Mouse (Mus musculus) forebrain, embryonic 11.5 days (tissue): ENCODE measurements around the gene Safb2. TPM values are rescaled to one million over a fixed set of nuclear protein-coding genes. Genes with fewer than 3 reads are reported as not detected.

Source experiments
- ATAC-seq: fragments of 200-750 bp; cut with Nextera tagmentation; replicated peaks from 2 replicates; pipeline ENCODE4 v1.8.0; 2017; ENCODE audit warnings: moderate TSS enrichment; ENCODE audit not compliant: low FRiP score
- DNase-seq: peaks from one replicate; pipeline ENCODE4 v3.0.0-alpha.2; 2017; ENCODE audit warnings: low spot score
- H3K27ac ChIP-seq: fragments of 300-500 bp; sonication (generic); 2 replicates; pipeline ENCODE4 v1.5.1; 2014; ENCODE audit warnings: low read depth, low read length
- H3K27me3 ChIP-seq: fragments of 300-500 bp; sonication (generic); 2 replicates; pipeline ENCODE4 v1.6.1; 2014; ENCODE audit warnings: mild to moderate bottlenecking, low read length, mixed read lengths; ENCODE audit not compliant: control insufficient read depth, insufficient read depth
- H3K36me3 ChIP-seq: fragments of 300-500 bp; sonication (generic); 2 replicates; pipeline ENCODE4 v1.6.1; 2014; ENCODE audit warnings: mild to moderate bottlenecking, low read length, moderate library complexity, mixed read lengths; ENCODE audit not compliant: control insufficient read depth, insufficient read depth
- H3K4me1 ChIP-seq: fragments of 300-500 bp; sonication (generic); replicated peaks from 2 replicates; pipeline ENCODE4 v1.6.1; 2014; ENCODE audit warnings: low read length, mixed read lengths; ENCODE audit not compliant: control insufficient read depth, insufficient read depth
- H3K4me2 ChIP-seq: fragments of 300-500 bp; sonication (generic); 2 replicates; pipeline ENCODE4 v1.6.1; 2014; ENCODE audit warnings: low read depth, mild to moderate bottlenecking, low read length, moderate library complexity, mixed read lengths; ENCODE audit not compliant: severe bottlenecking
- H3K4me3 ChIP-seq: fragments of 300-500 bp; sonication (generic); 2 replicates; pipeline ENCODE4 v1.5.1; 2014; ENCODE audit warnings: low read depth, low read length
- H3K9ac ChIP-seq: fragments of 300-500 bp; sonication (generic); 2 replicates; pipeline ENCODE4 v1.6.1; 2014; ENCODE audit warnings: low read length
- H3K9me3 ChIP-seq: fragments of 300-500 bp; sonication (generic); 2 replicates; pipeline ENCODE4 v1.6.1; 2016; ENCODE audit warnings: low read length, mixed read lengths; ENCODE audit not compliant: control insufficient read depth
- WGBS: fragments of 180-500 bp; shearing (Covaris S2); extraction: QIAGEN DNeasy Blood & Tissue Kit; methylation state at CpG from one replicate; pipeline ENCODE4 v1.1.7; 2014; 5-methylcytosine and 5-hydroxymethylcytosine counted together
- polyA plus RNA-seq: library from polyadenylated mRNA; unstranded; fragments of >200 nt; fragmentation: Nextera tagmentation; extraction: Ambion mirVana; gene quantifications from 2 replicates; pipeline ENCODE4 v1.2.1, GENCODE M21; 2014

The Safb2 gene
- polyA plus RNA-seq, 1 experiment from 2014 or later: 75.0 TPM

GRCm38 (mm10) chr17:56559386-56559785 lies 25.0 kb downstream of the Safb2 start:
- peaks cover 19% of the 10 kb centered on the region; the same call in 1 of the 2 replicates for H3K36me3 ChIP-seq
- no peak overlapping the region for H3K9ac ChIP-seq
- H3K4me1 ChIP-seq: no peaks in the 10 kb centered on the region
- ATAC-seq: no peak
- H3K4me2 ChIP-seq: no peak overlapping the region
- H3K27ac ChIP-seq: no peak overlapping the region
- WGBS: 82% methylated on average over 3 of the region's 3 CpGs
- no peak for DNase-seq
- H3K9me3 ChIP-seq: no peaks in the 10 kb centered on the region
- no peak overlapping the region for H3K4me3 ChIP-seq
- no peaks in the 10 kb centered on the region for H3K27me3 ChIP-seq

DNA sequence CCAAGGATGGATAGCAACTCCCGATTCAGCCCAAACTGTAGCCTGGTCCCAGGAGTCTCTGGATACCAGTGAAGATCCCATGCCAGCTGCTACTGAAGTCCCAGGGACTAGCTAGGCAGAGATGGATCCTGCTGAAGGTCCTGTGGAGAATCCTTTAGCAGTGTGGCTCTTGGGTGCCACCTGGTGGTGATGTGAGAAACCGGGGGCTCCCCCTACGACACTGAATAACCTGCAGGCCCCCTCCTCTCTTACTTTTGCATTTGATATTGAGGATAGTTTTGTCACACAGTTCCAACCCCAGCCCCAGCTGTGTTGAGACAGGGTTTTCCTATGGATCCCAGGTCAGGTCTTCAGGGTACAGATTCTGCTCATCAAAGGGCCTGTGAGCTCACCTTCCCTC lies 25.9 kb downstream of the Safb2 start:
- H3K36me3 ChIP-seq: peaks cover 11% of the 10 kb centered on the region; the same call in 1 of the 2 replicates
- no peak overlapping the region for H3K9ac ChIP-seq
- H3K4me3 ChIP-seq: no peak overlapping the region
- H3K27me3 ChIP-seq: no peaks in the 10 kb centered on the region
- WGBS: 30% methylated on average over 3 of the region's 3 CpGs
- no peak overlapping the region for H3K4me2 ChIP-seq
- H3K27ac ChIP-seq: no peak overlapping the region
- H3K4me1 ChIP-seq: no peaks in the 10 kb centered on the region
- ATAC-seq: peak; percentile 74
- no peaks in the 10 kb centered on the region for H3K9me3 ChIP-seq
- peak; percentile 85 for DNase-seq

DNA sequence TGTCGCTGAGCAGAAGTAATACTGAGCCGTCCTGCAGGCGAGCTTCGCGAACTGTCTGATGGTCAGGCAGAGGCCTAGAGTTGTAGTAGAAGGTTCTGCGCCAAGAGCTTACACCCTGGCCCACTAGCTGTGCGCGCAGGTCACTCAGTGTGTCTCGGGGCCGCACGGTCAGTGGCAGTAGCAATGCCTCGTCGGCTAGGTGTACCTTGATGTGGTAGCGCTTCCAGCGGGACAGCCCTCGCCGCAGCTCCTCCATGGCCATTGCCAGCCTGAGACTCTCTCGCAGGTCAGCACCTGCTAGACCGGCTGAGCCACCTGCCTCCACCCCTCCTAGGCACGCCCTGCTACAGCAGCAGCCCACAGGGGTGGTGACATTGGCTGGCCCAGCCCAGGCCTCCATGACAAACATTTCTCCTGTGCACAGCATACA lies 30.2 kb downstream of the Safb2 start, which contains the start of gene Gm20219:
Gene Gm20219 (minus strand): TSS at position 266 of the 430 bp plus-strand sequence.
- ATAC-seq (no peak), DNase-seq (no peak)
- peaks cover 13% of the 10 kb centered on the region for H3K4me1 ChIP-seq
- H3K4me3 ChIP-seq: no peak within 1 kb of the TSS
- 83% methylated on average over 20 of the region's 20 CpGs for WGBS
- H3K27ac ChIP-seq: no peak within 1 kb of the TSS
- H3K27me3 ChIP-seq: no peaks in the 10 kb centered on the region
- no peak within 1 kb of the TSS for H3K9ac ChIP-seq
- H3K4me2 ChIP-seq: no peak within 1 kb of the TSS
- H3K36me3 ChIP-seq: no peaks in the 10 kb centered on the region
- H3K9me3 ChIP-seq: no peaks in the 10 kb centered on the region

DNA sequence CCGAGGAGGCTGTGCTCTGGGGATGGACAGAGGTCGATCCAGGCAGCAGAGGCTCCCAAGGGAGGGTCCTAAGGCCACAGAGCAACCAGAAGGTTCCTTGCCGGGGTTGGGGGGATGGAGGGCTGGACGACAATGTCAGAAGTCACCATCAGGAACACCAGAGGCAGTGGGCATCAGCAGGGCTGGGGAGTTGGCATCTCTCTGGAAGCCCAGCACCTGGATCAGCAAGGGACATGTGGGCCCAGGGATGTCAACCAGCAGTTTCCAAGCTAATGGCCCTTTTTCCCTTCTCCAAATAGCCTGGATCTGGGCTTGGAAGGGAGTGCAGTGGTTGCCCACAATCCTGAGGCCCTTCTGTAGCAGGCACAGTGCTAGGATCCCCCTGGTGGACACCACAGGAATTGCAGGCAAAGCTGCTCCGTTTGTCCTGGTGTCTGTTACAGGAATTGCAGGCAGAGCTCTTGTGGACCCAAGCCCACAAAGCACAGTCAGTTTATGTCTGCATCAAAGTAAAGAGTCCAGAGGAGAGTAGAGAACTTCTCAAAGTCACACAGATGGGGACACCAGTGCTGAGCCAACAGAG lies 31.5 kb downstream of the Safb2 start:
- Histone ChIP-seq H3K9me3 (no peaks in the 10 kb centered on the region), H3K27me3 (no peaks in the 10 kb centered on the region), H3K4me1 (peaks cover 13% of the 10 kb centered on the region), H3K9ac (no peak overlapping the region), H3K4me2 (no peak overlapping the region), H3K4me3 (no peak overlapping the region), H3K36me3 (no peaks in the 10 kb centered on the region), H3K27ac (peak overlapping the region; percentile 77)
- DNase-seq (peak; percentile 92), ATAC-seq (peak; percentile 58)
- WGBS: 67% methylated on average over 5 of the region's 5 CpGs

- Histone ChIP-seq H3K9ac (no peak overlapping the region; the same call in 1 of the 2 replicates), H3K36me3 (no peaks in the 10 kb centered on the region), H3K4me2 (no peak overlapping the region), H3K27ac (peak overlapping the region; percentile 77), H3K27me3 (no peaks in the 10 kb centered on the region), H3K9me3 (no peaks in the 10 kb centered on the region), H3K4me1 (peaks cover 16% of the 10 kb centered on the region), H3K4me3 (no peak overlapping the region)
- DNase-seq (peak; percentile 69), ATAC-seq (peak; percentile 83)
- WGBS: 41% methylated on average over 6 of the region's 6 CpGs
These were observed 32.4 kb downstream of the Safb2 start for GRCm38 (mm10) chr17:56551841-56552581.

DNA sequence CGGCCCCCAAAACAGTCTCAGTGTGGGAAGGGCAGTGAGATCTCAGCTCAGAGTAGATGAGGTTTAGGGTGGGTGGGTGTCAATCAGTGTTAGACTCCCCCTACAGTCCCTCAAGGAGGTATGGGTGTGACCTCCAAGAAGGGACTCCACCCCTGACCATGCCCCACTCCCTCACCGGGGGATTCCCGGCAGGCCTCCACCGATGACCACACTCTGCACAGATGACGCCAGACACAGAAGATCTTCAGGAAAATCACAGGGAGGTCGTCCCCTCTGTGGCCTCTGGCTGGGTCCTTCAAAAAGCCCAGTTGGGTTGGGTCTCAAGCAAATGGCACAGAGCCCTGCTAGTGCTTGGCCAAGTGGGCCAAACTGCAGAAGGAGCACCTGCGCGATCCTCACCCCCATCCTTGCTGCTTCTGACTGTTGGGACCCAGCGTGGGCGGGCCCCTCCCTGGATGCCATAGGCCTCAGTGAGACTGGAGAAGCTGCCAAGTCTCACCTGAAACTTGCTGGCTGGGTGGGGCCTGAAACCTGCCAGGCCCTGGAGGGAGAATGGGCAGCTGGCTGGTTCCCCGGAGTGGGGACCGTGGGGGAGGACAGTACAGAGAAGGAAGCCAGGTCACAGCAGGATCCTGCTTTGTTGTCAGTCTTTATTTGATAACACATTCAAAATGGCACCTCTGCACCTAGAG lies 33.5 kb downstream of the Safb2 start:
- Histone ChIP-seq H3K4me2 (no peak overlapping the region), H3K9ac (peak overlapping the region; percentile 10; the same call in 1 of the 2 replicates), H3K36me3 (no peaks in the 10 kb centered on the region), H3K4me3 (no peak overlapping the region), H3K27ac (peak overlapping the region; percentile 77), H3K27me3 (no peaks in the 10 kb centered on the region), H3K9me3 (no peaks in the 10 kb centered on the region), H3K4me1 (peaks cover 16% of the 10 kb centered on the region)
- DNase-seq (peak; percentile 51), ATAC-seq (no peak)
- 84% methylated on average over 12 of the region's 12 CpGs for WGBS

DNA sequence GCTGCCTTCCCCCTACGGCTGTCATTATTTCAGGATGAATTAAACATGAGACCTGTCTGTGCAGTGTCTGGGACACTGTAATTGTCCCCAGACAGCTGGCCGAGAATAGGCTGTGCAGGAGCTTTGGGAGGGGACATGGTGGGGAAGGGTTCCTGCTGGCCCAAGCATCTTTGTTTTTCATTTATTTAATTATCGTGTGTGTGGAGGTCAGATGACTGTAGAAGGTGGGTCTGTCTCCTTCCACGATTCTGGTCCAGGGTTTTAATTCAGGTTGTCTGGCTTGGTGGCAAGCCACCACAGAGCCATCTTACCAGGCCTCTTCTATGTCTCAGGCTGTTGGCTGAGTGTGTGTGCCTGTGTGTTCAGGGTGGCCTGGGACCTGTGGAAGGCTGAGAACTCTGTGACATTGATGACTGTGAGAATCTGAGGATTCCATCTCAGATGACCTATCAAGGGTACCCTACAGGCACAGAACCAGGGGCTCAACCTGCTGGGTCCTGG lies 35.7 kb downstream of the Safb2 start:
- Histone ChIP-seq H3K9ac (no peak overlapping the region), H3K36me3 (no peaks in the 10 kb centered on the region), H3K27ac (no peak overlapping the region), H3K27me3 (no peaks in the 10 kb centered on the region), H3K4me1 (peaks cover 16% of the 10 kb centered on the region), H3K4me2 (no peak overlapping the region), H3K9me3 (no peaks in the 10 kb centered on the region), H3K4me3 (no peak overlapping the region)
- WGBS: 58% methylated on average over 4 of the region's 4 CpGs
- ATAC-seq: no peak
- peak; percentile 42 for DNase-seq

GRCm38 (mm10) chr17:56547846-56548604 lies 36.4 kb downstream of the Safb2 start:
- whole genome bisulfite sequencing: 77% methylated on average over 9 of the region's 9 CpGs
- peak; percentile 47 for DNase-seq
- no peak overlapping the region for H3K27ac ChIP-seq

More at GRCm38 (mm10) chr17:56547846-56548604, 36.4 kb downstream of the Safb2 start:
- no peak overlapping the region for H3K4me3 ChIP-seq
- H3K4me2 ChIP-seq: no peak overlapping the region
- no peaks in the 10 kb centered on the region for H3K27me3 ChIP-seq
- no peak overlapping the region for H3K9ac ChIP-seq
- no peaks in the 10 kb centered on the region for H3K36me3 ChIP-seq
- H3K4me1 ChIP-seq: peaks cover 16% of the 10 kb centered on the region
- no peaks in the 10 kb centered on the region for H3K9me3 ChIP-seq
- ATAC-seq: no peak
